Mouse (Mus musculus) small intestine, adult 2 months (tissue): ENCODE measurements at regions not wholly inside any gene's neighbourhood (a gene's known extent, or its start where the extent isn't known, plus 50 kb on each side); places are given as distances from the start of the nearest gene placed in this dataset.

Source experiments
- CTCF ChIP-seq: fragments of 200-500 bp; IDR thresholded peaks from 2 replicates; pipeline ENCODE4 v1.5.1; 2012; ENCODE audit warnings: low read depth, mild to moderate bottlenecking, control low read depth, inconsistent platforms, low read length, moderate library complexity, mixed read lengths; ENCODE audit not compliant: insufficient replicate concordance, insufficient read length; ENCODE audit errors: extremely low read depth
- POLR2A ChIP-seq: fragments of 200-500 bp; IDR thresholded peaks from 2 replicates; pipeline ENCODE4 v1.6.1; 2012; ENCODE audit warnings: low read depth, mild to moderate bottlenecking, control low read depth, inconsistent platforms, low read length, moderate library complexity

DNA sequence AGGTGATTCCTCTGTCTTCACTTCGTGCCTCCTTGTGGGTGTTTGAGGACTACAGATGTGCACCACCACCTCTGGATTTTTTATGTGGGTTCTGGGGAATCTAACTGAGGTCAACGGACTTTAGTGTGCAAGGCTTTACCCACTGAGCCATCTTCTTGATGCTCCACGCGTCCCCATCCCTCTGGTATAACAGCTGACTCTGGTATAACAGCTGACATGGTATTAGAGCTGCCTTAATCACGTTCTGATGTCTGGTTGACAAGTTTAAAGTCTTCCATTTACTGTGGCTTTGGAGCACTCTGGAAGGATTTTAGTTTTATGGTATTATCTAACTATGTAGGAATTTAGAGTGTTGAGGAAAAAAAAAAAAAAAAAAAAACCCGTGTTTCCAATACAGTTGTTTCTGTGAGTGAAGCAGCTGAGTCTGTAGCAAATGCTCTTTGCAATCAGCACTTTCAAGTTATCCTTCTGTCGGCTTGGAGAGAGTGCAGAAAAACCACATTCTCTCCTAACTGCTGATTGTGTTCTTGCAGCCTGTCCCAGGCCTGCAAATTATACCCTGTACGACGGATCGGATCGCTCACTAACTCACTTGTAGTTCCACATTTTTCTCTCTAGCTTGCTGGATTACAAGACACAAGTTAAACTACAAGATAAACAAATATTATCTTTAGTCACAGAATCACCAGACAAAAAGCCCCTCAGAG is 2013.7 kb downstream of the A830018L16Rik start:
- TF ChIP-seq CTCF (no peak), POLR2A (no peak)
